Mouse (Mus musculus): ENCODE measurements around the gene Zfhx3. TPM values are rescaled to one million over a fixed set of nuclear protein-coding genes. Genes with fewer than 3 reads are reported as not detected.

Gene Zfhx3
- polyA plus RNA-seq, 1 experiment: 2.5 TPM

GRCm38 (mm10) chr8:108246934-108247417 lies 304.5 kb downstream of the Zfhx3 start:
- Histone ChIP-seq H3K27me3 (replicated peaks; ENCODE audit: control insufficient read depth, insufficient read depth, low read length) (no peaks in the 10 kb centered on the region), H3K4me3 (ENCODE audit: insufficient read depth, low read depth, low read length) (no peak overlapping the region), H3K27ac (ENCODE audit: insufficient read depth, low read depth, low read length) (no peak overlapping the region), H3K4me1 (ENCODE audit: control insufficient read depth, insufficient read depth, low read length) (no peaks in the 10 kb centered on the region), H3K36me3 (ENCODE audit: control insufficient read depth, insufficient read depth, low read length) (no peaks in the 10 kb centered on the region)
- WGBS: 62% methylated on average over 7 of the region's 7 CpGs
- no peak for TF ChIP-seq CTCF (conservative IDR thresholded peaks at IDR 0.05; ENCODE audit: insufficient read depth, insufficient read length, low read depth, low read length)
- TF ChIP-seq POLR2A (IDR thresholded peaks at IDR 0.05; ENCODE audit: low read depth, low read length): no peak
- no peak for DNase-seq

- H3K27me3 ChIP-seq (replicated peaks; ENCODE audit: control insufficient read depth, insufficient read depth, low read length): no peaks in the 10 kb centered on the region
- TF ChIP-seq CTCF (conservative IDR thresholded peaks at IDR 0.05; ENCODE audit: insufficient read depth, insufficient read length, low read depth, low read length): no peak
- TF ChIP-seq POLR2A (IDR thresholded peaks at IDR 0.05; ENCODE audit: low read depth, low read length): no peak
- 30% methylated on average over 11 of the region's 11 CpGs for WGBS
- H3K36me3 ChIP-seq (ENCODE audit: control insufficient read depth, insufficient read depth, low read length): no peaks in the 10 kb centered on the region
- DNase-seq: no peak
- H3K27ac ChIP-seq (ENCODE audit: insufficient read depth, low read depth, low read length): no peak overlapping the region
- H3K4me3 ChIP-seq (ENCODE audit: insufficient read depth, low read depth, low read length): no peak overlapping the region
- H3K4me1 ChIP-seq (ENCODE audit: control insufficient read depth, insufficient read depth, low read length): no peaks in the 10 kb centered on the region
These were observed 322.2 kb downstream of the Zfhx3 start for GRCm38 (mm10) chr8:108264593-108265160.

GRCm38 (mm10) chr8:108277960-108278359 lies 335.5 kb downstream of the Zfhx3 start:
- Histone ChIP-seq H3K4me1 (ENCODE audit: control insufficient read depth, insufficient read depth, low read length) (no peaks in the 10 kb centered on the region), H3K27ac (ENCODE audit: insufficient read depth, low read depth, low read length) (no peak overlapping the region), H3K27me3 (replicated peaks; ENCODE audit: control insufficient read depth, insufficient read depth, low read length) (no peaks in the 10 kb centered on the region), H3K4me3 (ENCODE audit: insufficient read depth, low read depth, low read length) (no peak overlapping the region), H3K36me3 (ENCODE audit: control insufficient read depth, insufficient read depth, low read length) (no peaks in the 10 kb centered on the region)
- TF ChIP-seq CTCF (conservative IDR thresholded peaks at IDR 0.05; ENCODE audit: insufficient read depth, insufficient read length, low read depth, low read length): no peak
- no peak for TF ChIP-seq POLR2A (IDR thresholded peaks at IDR 0.05; ENCODE audit: low read depth, low read length)
- 90% methylated on average over 2 of the region's 2 CpGs for WGBS
- DNase-seq: no peak

GRCm38 (mm10) chr8:108281981-108282380 lies 339.5 kb downstream of the Zfhx3 start:
- Histone ChIP-seq H3K36me3 (ENCODE audit: control insufficient read depth, insufficient read depth, low read length) (no peaks in the 10 kb centered on the region), H3K4me3 (ENCODE audit: insufficient read depth, low read depth, low read length) (no peak overlapping the region), H3K27ac (ENCODE audit: insufficient read depth, low read depth, low read length) (no peak overlapping the region), H3K27me3 (replicated peaks; ENCODE audit: control insufficient read depth, insufficient read depth, low read length) (no peaks in the 10 kb centered on the region), H3K4me1 (ENCODE audit: control insufficient read depth, insufficient read depth, low read length) (no peaks in the 10 kb centered on the region)
- no peak for DNase-seq
- TF ChIP-seq POLR2A (IDR thresholded peaks at IDR 0.05; ENCODE audit: low read depth, low read length): no peak
- TF ChIP-seq CTCF (conservative IDR thresholded peaks at IDR 0.05; ENCODE audit: insufficient read depth, insufficient read length, low read depth, low read length): no peak
- WGBS: 54% methylated on average over 12 of the region's 12 CpGs

- 58% methylated on average over 5 of the region's 5 CpGs for WGBS
- no peak for TF ChIP-seq POLR2A (IDR thresholded peaks at IDR 0.05; ENCODE audit: low read depth, low read length)
- no peak for TF ChIP-seq CTCF (conservative IDR thresholded peaks at IDR 0.05; ENCODE audit: insufficient read depth, insufficient read length, low read depth, low read length)
- no peaks in the 10 kb centered on the region for H3K4me1 ChIP-seq (ENCODE audit: control insufficient read depth, insufficient read depth, low read length)
- H3K36me3 ChIP-seq (ENCODE audit: control insufficient read depth, insufficient read depth, low read length): no peaks in the 10 kb centered on the region
- no peak overlapping the region for H3K27ac ChIP-seq (ENCODE audit: insufficient read depth, low read depth, low read length)
- no peaks in the 10 kb centered on the region for H3K27me3 ChIP-seq (replicated peaks; ENCODE audit: control insufficient read depth, insufficient read depth, low read length)
- DNase-seq: no peak
- H3K4me3 ChIP-seq (ENCODE audit: insufficient read depth, low read depth, low read length): no peak overlapping the region
These were observed 343.7 kb downstream of the Zfhx3 start for GRCm38 (mm10) chr8:108286117-108286516.

- H3K4me1 ChIP-seq (ENCODE audit: control insufficient read depth, insufficient read depth, low read length): no peaks in the 10 kb centered on the region
- 71% methylated on average over 9 of the region's 9 CpGs for WGBS
These were observed 358.6 kb downstream of the Zfhx3 start for GRCm38 (mm10) chr8:108300964-108301615.

GRCm38 (mm10) chr8:108301654-108302053 lies 359.2 kb downstream of the Zfhx3 start:
- WGBS: 86% methylated on average over 12 of the region's 12 CpGs
- no peak for DNase-seq
- no peaks in the 10 kb centered on the region for H3K27me3 ChIP-seq (replicated peaks; ENCODE audit: control insufficient read depth, insufficient read depth, low read length)

More at GRCm38 (mm10) chr8:108300964-108301615, 358.6 kb downstream of the Zfhx3 start:
- no peaks in the 10 kb centered on the region for H3K36me3 ChIP-seq (ENCODE audit: control insufficient read depth, insufficient read depth, low read length)
- no peak for TF ChIP-seq CTCF (conservative IDR thresholded peaks at IDR 0.05; ENCODE audit: insufficient read depth, insufficient read length, low read depth, low read length)
- no peak for TF ChIP-seq POLR2A (IDR thresholded peaks at IDR 0.05; ENCODE audit: low read depth, low read length)
- H3K27me3 ChIP-seq (replicated peaks; ENCODE audit: control insufficient read depth, insufficient read depth, low read length): no peaks in the 10 kb centered on the region
- DNase-seq: no peak
- H3K27ac ChIP-seq (ENCODE audit: insufficient read depth, low read depth, low read length): no peak overlapping the region
- no peak overlapping the region for H3K4me3 ChIP-seq (ENCODE audit: insufficient read depth, low read depth, low read length)

More at GRCm38 (mm10) chr8:108301654-108302053, 359.2 kb downstream of the Zfhx3 start:
- TF ChIP-seq POLR2A (IDR thresholded peaks at IDR 0.05; ENCODE audit: low read depth, low read length): no peak
- no peak for TF ChIP-seq CTCF (conservative IDR thresholded peaks at IDR 0.05; ENCODE audit: insufficient read depth, insufficient read length, low read depth, low read length)
- Histone ChIP-seq H3K36me3 (ENCODE audit: control insufficient read depth, insufficient read depth, low read length) (no peaks in the 10 kb centered on the region), H3K27ac (ENCODE audit: insufficient read depth, low read depth, low read length) (no peak overlapping the region), H3K4me3 (ENCODE audit: insufficient read depth, low read depth, low read length) (no peak overlapping the region), H3K4me1 (ENCODE audit: control insufficient read depth, insufficient read depth, low read length) (no peaks in the 10 kb centered on the region)

All from kidney, adult 2 months (tissue).